Mouse (Mus musculus): ENCODE data around the gene Rps8. TPM values are rescaled to one million over a fixed set of nuclear protein-coding genes. Genes with fewer than 3 reads are reported as not detected.

Rps8 gene
- polyA plus RNA-seq (2014; fragmentation: Nextera tagmentation; extraction: Ambion mirVana): 764 and 894 TPM in 2 replicates

DNA sequence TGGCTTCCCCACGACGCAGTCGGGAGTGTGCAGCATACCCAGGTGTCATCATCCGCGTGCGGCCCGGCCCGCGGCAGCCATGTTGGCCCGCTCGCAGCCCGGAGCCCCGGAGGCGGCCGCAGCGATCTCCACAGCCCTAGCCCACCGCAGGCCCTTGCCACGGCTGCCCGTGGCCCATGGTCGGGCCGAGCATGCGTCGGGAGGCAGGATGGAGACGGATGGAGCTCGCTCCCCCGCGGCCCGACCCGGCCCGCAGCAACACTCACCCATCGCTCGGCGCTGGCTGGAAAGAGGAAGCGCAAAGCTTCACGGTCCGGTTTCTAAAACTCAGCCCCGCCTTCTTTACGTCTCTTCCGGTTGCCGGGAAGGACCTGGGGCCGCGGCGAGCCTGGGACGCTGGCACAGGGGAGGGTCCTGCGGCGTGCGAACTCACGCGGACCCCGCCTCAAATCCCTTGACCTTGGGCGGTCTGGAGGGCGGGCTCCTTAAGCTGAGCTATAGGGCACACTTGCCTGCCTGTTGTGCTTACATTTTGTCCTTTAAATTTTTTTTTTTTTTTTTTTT is at the start of gene Rps8:
Gene Rps8 (minus strand): TSS at position 452 of the 564 bp plus-strand sequence.
- WGBS (ENCODE audit: insufficient replicate concordance): 0% methylated on average over 52 of the region's 52 CpGs
- H3K9ac ChIP-seq (ENCODE audit: low read depth, low read length): peak within 1 kb of the TSS; percentile 90
- ATAC-seq (replicated peaks; ENCODE audit: insufficient number of reproducible peaks, low FRiP score, low TSS enrichment): peak; percentile 85
- H3K27ac ChIP-seq (ENCODE audit: low read depth, low read length): peak within 1 kb of the TSS; percentile 91
- H3K4me2 ChIP-seq: peak within 1 kb of the TSS; percentile 75
- peak within 1 kb of the TSS; percentile 78 for H3K4me3 ChIP-seq (ENCODE audit: low read depth, low read length)
- peaks cover 28% of the 10 kb centered on the region for H3K36me3 ChIP-seq (ENCODE audit: control insufficient read depth, insufficient read depth, low read length)
- H3K9me3 ChIP-seq (replicated peaks; ENCODE audit: control insufficient read depth, low read length): no peaks in the 10 kb centered on the region
- no peaks in the 10 kb centered on the region for H3K27me3 ChIP-seq (ENCODE audit: control insufficient read depth, insufficient read depth, low read length)
- H3K4me1 ChIP-seq (ENCODE audit: control insufficient read depth, insufficient read depth, low read length): peaks cover 15% of the 10 kb centered on the region; the same call in 1 of the 2 replicates

- no peak for ATAC-seq (replicated peaks; ENCODE audit: insufficient number of reproducible peaks, low FRiP score, low TSS enrichment)
- Histone ChIP-seq H3K4me3 (ENCODE audit: low read depth, low read length) (peak overlapping the region; percentile 21), H3K27ac (ENCODE audit: low read depth, low read length) (no peak overlapping the region), H3K36me3 (ENCODE audit: control insufficient read depth, insufficient read depth, low read length) (no peaks in the 10 kb centered on the region), H3K4me2 (peak overlapping the region; percentile 61; the same call in 1 of the 2 replicates), H3K4me1 (ENCODE audit: control insufficient read depth, insufficient read depth, low read length) (no peaks in the 10 kb centered on the region), H3K9ac (ENCODE audit: low read depth, low read length) (no peak overlapping the region), H3K27me3 (ENCODE audit: control insufficient read depth, insufficient read depth, low read length) (no peaks in the 10 kb centered on the region), H3K9me3 (replicated peaks; ENCODE audit: control insufficient read depth, low read length) (no peaks in the 10 kb centered on the region)
- 62% methylated on average over 4 of the region's 4 CpGs for WGBS (ENCODE audit: insufficient replicate concordance)
Observed at GRCm38 (mm10) chr4:117202992-117203354, 46.9 kb upstream of the Rps8 start.

- H3K4me3 ChIP-seq (ENCODE audit: low read depth, low read length): peak overlapping the region; percentile 21
- H3K9me3 ChIP-seq (replicated peaks; ENCODE audit: control insufficient read depth, low read length): no peaks in the 10 kb centered on the region
- H3K9ac ChIP-seq (ENCODE audit: low read depth, low read length): peak overlapping the region; percentile 67
- peak overlapping the region; percentile 61 for H3K4me2 ChIP-seq
- no peaks in the 10 kb centered on the region for H3K36me3 ChIP-seq (ENCODE audit: control insufficient read depth, insufficient read depth, low read length)
- H3K27me3 ChIP-seq (ENCODE audit: control insufficient read depth, insufficient read depth, low read length): no peaks in the 10 kb centered on the region
- 1% methylated on average over 25 of the region's 25 CpGs for WGBS (ENCODE audit: insufficient replicate concordance)
- H3K4me1 ChIP-seq (ENCODE audit: control insufficient read depth, insufficient read depth, low read length): no peaks in the 10 kb centered on the region
- peak overlapping the region; percentile 71 for H3K27ac ChIP-seq (ENCODE audit: low read depth, low read length)
- peak; percentile 72; the same call in 1 of the 2 replicates for ATAC-seq (replicated peaks; ENCODE audit: insufficient number of reproducible peaks, low FRiP score, low TSS enrichment)
Observed at GRCm38 (mm10) chr4:117202046-117202991, 46.3 kb upstream of the Rps8 start.

- no peak for ATAC-seq (replicated peaks; ENCODE audit: insufficient number of reproducible peaks, low FRiP score, low TSS enrichment)
- no peaks in the 10 kb centered on the region for H3K27me3 ChIP-seq (ENCODE audit: control insufficient read depth, insufficient read depth, low read length)
- H3K27ac ChIP-seq (ENCODE audit: low read depth, low read length): no peak overlapping the region
- H3K9me3 ChIP-seq (replicated peaks; ENCODE audit: control insufficient read depth, low read length): no peaks in the 10 kb centered on the region
- 91% methylated on average over 14 of the region's 14 CpGs for WGBS (ENCODE audit: insufficient replicate concordance)
- no peak overlapping the region for H3K4me3 ChIP-seq (ENCODE audit: low read depth, low read length)
- no peak overlapping the region for H3K9ac ChIP-seq (ENCODE audit: low read depth, low read length)
- H3K36me3 ChIP-seq (ENCODE audit: control insufficient read depth, insufficient read depth, low read length): no peaks in the 10 kb centered on the region
- no peaks in the 10 kb centered on the region for H3K4me1 ChIP-seq (ENCODE audit: control insufficient read depth, insufficient read depth, low read length)
- no peak overlapping the region for H3K4me2 ChIP-seq
Observed at GRCm38 (mm10) chr4:117191804-117192203, 35.8 kb upstream of the Rps8 start.

DNA sequence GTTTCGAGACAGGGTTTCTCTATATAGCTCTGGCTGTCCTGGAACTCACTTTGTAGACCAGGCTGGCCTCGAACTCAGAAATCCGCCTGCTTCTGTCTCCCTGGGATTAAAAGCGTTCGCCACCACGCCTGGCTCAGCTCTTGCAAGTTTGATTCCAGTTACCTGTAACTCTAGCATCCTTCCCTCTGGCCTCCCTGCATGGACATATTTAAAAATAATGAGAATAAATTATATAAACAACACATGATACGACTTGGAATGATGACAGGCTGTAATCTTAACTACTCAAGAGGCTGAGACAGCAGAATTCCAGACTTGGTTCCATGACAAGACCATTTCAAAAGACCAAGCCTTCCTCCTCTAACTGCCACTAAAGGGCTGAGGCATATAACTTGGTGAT is 34.6 kb upstream of the Rps8 start:
- peak overlapping the region; percentile 64 for H3K9ac ChIP-seq (ENCODE audit: low read depth, low read length)
- 68% methylated on average over 7 of the region's 7 CpGs for WGBS (ENCODE audit: insufficient replicate concordance)

GRCm38 (mm10) chr4:117189856-117190543 is 34.0 kb upstream of the Rps8 start:
- Histone ChIP-seq H3K4me1 (ENCODE audit: control insufficient read depth, insufficient read depth, low read length) (no peaks in the 10 kb centered on the region), H3K27me3 (ENCODE audit: control insufficient read depth, insufficient read depth, low read length) (no peaks in the 10 kb centered on the region), H3K4me2 (peak overlapping the region; percentile 63), H3K36me3 (ENCODE audit: control insufficient read depth, insufficient read depth, low read length) (no peaks in the 10 kb centered on the region), H3K9ac (ENCODE audit: low read depth, low read length) (peak overlapping the region; percentile 78), H3K4me3 (ENCODE audit: low read depth, low read length) (peak overlapping the region; percentile 38), H3K9me3 (replicated peaks; ENCODE audit: control insufficient read depth, low read length) (no peaks in the 10 kb centered on the region), H3K27ac (ENCODE audit: low read depth, low read length) (peak overlapping the region; percentile 82)
- under 1% methylated on average over 9 of the region's 9 CpGs for WGBS (ENCODE audit: insufficient replicate concordance)
- ATAC-seq (replicated peaks; ENCODE audit: insufficient number of reproducible peaks, low FRiP score, low TSS enrichment): peak; percentile 71

More for the DNA sequence above, 34.6 kb upstream of the Rps8 start:
- no peak for ATAC-seq (replicated peaks; ENCODE audit: insufficient number of reproducible peaks, low FRiP score, low TSS enrichment)
- Histone ChIP-seq H3K4me2 (no peak overlapping the region), H3K36me3 (ENCODE audit: control insufficient read depth, insufficient read depth, low read length) (no peaks in the 10 kb centered on the region), H3K27ac (ENCODE audit: low read depth, low read length) (peak overlapping the region; percentile 82; the same call in 1 of the 2 replicates), H3K4me3 (ENCODE audit: low read depth, low read length) (no peak overlapping the region), H3K9me3 (replicated peaks; ENCODE audit: control insufficient read depth, low read length) (no peaks in the 10 kb centered on the region), H3K27me3 (ENCODE audit: control insufficient read depth, insufficient read depth, low read length) (no peaks in the 10 kb centered on the region), H3K4me1 (ENCODE audit: control insufficient read depth, insufficient read depth, low read length) (no peaks in the 10 kb centered on the region)

GRCm38 (mm10) chr4:117189382-117189855 is 33.4 kb upstream of the Rps8 start:
- peak overlapping the region; percentile 78 for H3K9ac ChIP-seq (ENCODE audit: low read depth, low read length)
- WGBS (ENCODE audit: insufficient replicate concordance): under 1% methylated on average over 16 of the region's 16 CpGs
- no peaks in the 10 kb centered on the region for H3K4me1 ChIP-seq (ENCODE audit: control insufficient read depth, insufficient read depth, low read length)
- H3K4me2 ChIP-seq: peak overlapping the region; percentile 63
- peak; percentile 68; the same call in 1 of the 2 replicates for ATAC-seq (replicated peaks; ENCODE audit: insufficient number of reproducible peaks, low FRiP score, low TSS enrichment)
- peak overlapping the region; percentile 82 for H3K27ac ChIP-seq (ENCODE audit: low read depth, low read length)
- peak overlapping the region; percentile 38 for H3K4me3 ChIP-seq (ENCODE audit: low read depth, low read length)
- H3K9me3 ChIP-seq (replicated peaks; ENCODE audit: control insufficient read depth, low read length): no peaks in the 10 kb centered on the region
- no peaks in the 10 kb centered on the region for H3K27me3 ChIP-seq (ENCODE audit: control insufficient read depth, insufficient read depth, low read length)
- H3K36me3 ChIP-seq (ENCODE audit: control insufficient read depth, insufficient read depth, low read length): no peaks in the 10 kb centered on the region

DNA sequence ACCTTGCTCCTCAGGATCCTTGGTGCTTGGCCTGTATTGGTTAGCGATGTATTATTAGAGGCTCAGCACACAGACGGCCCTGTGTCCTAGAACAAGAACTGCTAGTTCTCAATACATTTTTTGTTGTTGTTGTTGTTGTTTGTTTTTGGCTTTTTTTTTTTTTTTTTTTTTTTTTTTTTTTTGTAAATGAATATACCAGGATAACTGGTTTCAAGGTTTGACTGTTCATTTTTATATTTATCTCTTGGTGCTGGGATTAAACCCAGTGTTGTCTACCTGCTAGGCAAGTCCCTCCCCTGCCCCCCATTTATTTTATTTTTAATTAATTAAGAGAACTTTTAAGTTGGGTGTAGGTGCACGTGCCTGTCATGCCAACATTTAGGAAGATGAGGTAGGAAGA is 32.9 kb upstream of the Rps8 start:
- Histone ChIP-seq H3K4me2 (peak overlapping the region; percentile 63), H3K4me3 (ENCODE audit: low read depth, low read length) (peak overlapping the region; percentile 38), H3K9ac (ENCODE audit: low read depth, low read length) (peak overlapping the region; percentile 78), H3K4me1 (ENCODE audit: control insufficient read depth, insufficient read depth, low read length) (no peaks in the 10 kb centered on the region), H3K27ac (ENCODE audit: low read depth, low read length) (peak overlapping the region; percentile 82), H3K27me3 (ENCODE audit: control insufficient read depth, insufficient read depth, low read length) (no peaks in the 10 kb centered on the region), H3K9me3 (replicated peaks; ENCODE audit: control insufficient read depth, low read length) (no peaks in the 10 kb centered on the region), H3K36me3 (ENCODE audit: control insufficient read depth, insufficient read depth, low read length) (no peaks in the 10 kb centered on the region)
- WGBS (ENCODE audit: insufficient replicate concordance): 46% methylated on average over 3 of the region's 3 CpGs
- ATAC-seq (replicated peaks; ENCODE audit: insufficient number of reproducible peaks, low FRiP score, low TSS enrichment): no peak
